Mouse (Mus musculus) MEL (cell line): ENCODE measurements around the gene Agpat1. TPM values are rescaled to one million over a fixed set of nuclear protein-coding genes. Genes with fewer than 3 reads are reported as not detected.

ENCODE experiments used
- DNase-seq: peaks from one replicate; pipeline ENCODE4 v3.0.0; 2011; ENCODE audit warnings: low read depth, low spot score
- H3K27ac ChIP-seq: 2 replicates; pipeline ENCODE4 v1.5.1; 2012; ENCODE audit warnings: low read depth, mild to moderate bottlenecking, control low read depth, low read length, moderate library complexity; ENCODE audit not compliant: control insufficient read depth
- H3K27me3 ChIP-seq, 2 experiments: fragments of 150-350 bp in 1 of 2; sonication (generic) in 1 of 2; 2 replicates each; pipeline ENCODE4 v1.6.1; 2012; ENCODE audit warnings: low read length in 2 of 2, mild to moderate bottlenecking in 2 of 2, improper control_type of control experiment in 1 of 2, moderate library complexity in 1 of 2; ENCODE audit not compliant: insufficient read depth in 2 of 2, control insufficient read depth in 1 of 2
- H3K36me3 ChIP-seq, 2 experiments: 2 replicates each; pipeline ENCODE4 v1.6.1; 2012 to 2014; ENCODE audit warnings: low read length in 2 of 2, improper control_type of control experiment in 1 of 2, inconsistent platforms in 1 of 2, mild to moderate bottlenecking in 1 of 2; ENCODE audit not compliant: insufficient read depth in 2 of 2, control insufficient read depth in 1 of 2
- H3K4me1 ChIP-seq, 2 experiments: fragments of 150-350 bp in 1 of 2; sonication (generic) in 1 of 2; 2 replicates each; pipeline ENCODE4 v1.6.1; 2012; ENCODE audit warnings: low read length in 2 of 2, improper control_type of control experiment in 1 of 2, mild to moderate bottlenecking in 1 of 2; ENCODE audit not compliant: insufficient read depth in 2 of 2, control insufficient read depth in 1 of 2
- H3K4me3 ChIP-seq, 2 experiments: fragments of 150-350 bp in 1 of 2; sonication (generic) in 1 of 2; 2 replicates each; pipeline ENCODE4 v1.5.1; 2012; ENCODE audit warnings: low read depth in 2 of 2, low read length in 2 of 2, mild to moderate bottlenecking in 2 of 2, moderate library complexity in 2 of 2, control low read depth in 1 of 2, improper control_type of control experiment in 1 of 2; ENCODE audit not compliant: control insufficient read depth in 1 of 2, insufficient read depth in 1 of 2
- H3K79me2 ChIP-seq: 2 replicates; pipeline ENCODE4 v1.6.1; 2012; ENCODE audit warnings: mild to moderate bottlenecking, low read length, moderate library complexity; ENCODE audit not compliant: control insufficient read depth, poor library complexity, insufficient read depth
- H3K9ac ChIP-seq: 2 replicates; pipeline ENCODE4 v1.6.1; 2012; ENCODE audit warnings: low read depth, mild to moderate bottlenecking, control low read depth, low read length, moderate library complexity; ENCODE audit not compliant: control insufficient read depth, poor library complexity, severe bottlenecking
- H3K9me3 ChIP-seq: fragments of 150-350 bp; sonication (generic); replicated peaks from 2 replicates; pipeline ENCODE4 v1.6.1; 2012; ENCODE audit warnings: mild to moderate bottlenecking, low read length, improper control_type of control experiment, moderate library complexity; ENCODE audit not compliant: insufficient read depth
- BHLHE40 ChIP-seq: IDR thresholded peaks from 2 replicates; pipeline ENCODE4 v1.6.1; 2012; ENCODE audit warnings: low read depth, mild to moderate bottlenecking, inconsistent platforms, low read length, improper control_type of control experiment, borderline replicate concordance
- CTCF ChIP-seq, 3 experiments: IDR thresholded peaks in 2 of 3; conservative IDR thresholded peaks in 1 of 3; 2 replicates each; pipeline ENCODE4 v1.5.1; 2011 to 2012; ENCODE audit warnings: low read length in 3 of 3, low read depth in 2 of 3, mild to moderate bottlenecking in 2 of 3, improper control_type of control experiment in 1 of 3, inconsistent platforms in 1 of 3, mixed read lengths in 1 of 3, moderate library complexity in 1 of 3; ENCODE audit not compliant: control insufficient read depth in 1 of 3, insufficient read depth in 1 of 3, poor library complexity in 1 of 3, severe bottlenecking in 1 of 3
- E2F4 ChIP-seq: IDR thresholded peaks from 2 replicates; pipeline ENCODE4 v1.6.1; 2011; ENCODE audit warnings: low read depth, low read length, improper control_type of control experiment, borderline replicate concordance
- ELF1 ChIP-seq: IDR thresholded peaks from 2 replicates; pipeline ENCODE4 v1.6.1; 2014; ENCODE audit warnings: low read depth, mild to moderate bottlenecking, inconsistent platforms, low read length, improper control_type of control experiment, moderate library complexity
- EP300 ChIP-seq, 2 experiments: IDR thresholded peaks; 2 replicates each; pipeline ENCODE4 v1.6.1; 2011; ENCODE audit warnings: improper control_type of control experiment in 2 of 2, low read length in 2 of 2, low read depth in 1 of 2, mild to moderate bottlenecking in 1 of 2
- ETS1 ChIP-seq: IDR thresholded peaks from 2 replicates; pipeline ENCODE4 v1.6.1; 2012; ENCODE audit warnings: low read depth, mild to moderate bottlenecking, inconsistent platforms, low read length, improper control_type of control experiment, moderate library complexity
- HCFC1 ChIP-seq: IDR thresholded peaks from 2 replicates; pipeline ENCODE4 v1.6.1; 2012; ENCODE audit warnings: low read depth, mild to moderate bottlenecking, inconsistent platforms, low read length, improper control_type of control experiment, moderate library complexity
- JUND ChIP-seq: IDR thresholded peaks from 2 replicates; pipeline ENCODE4 v1.6.1; 2011; ENCODE audit warnings: low read depth, mild to moderate bottlenecking, improper control_type of control experiment, low read length
- MAZ ChIP-seq: IDR thresholded peaks from 2 replicates; pipeline ENCODE4 v1.6.1; 2012; ENCODE audit warnings: low read depth, mild to moderate bottlenecking, inconsistent platforms, low read length, improper control_type of control experiment
- NELFE ChIP-seq: IDR thresholded peaks from 2 replicates; pipeline ENCODE4 v1.6.1; 2011; ENCODE audit warnings: low read depth, low read length, improper control_type of control experiment
- POLR2A ChIP-seq, 2 experiments: IDR thresholded peaks; 2 replicates each; pipeline ENCODE4 v1.6.1; 2011 to 2012; ENCODE audit warnings: low read length in 2 of 2, mild to moderate bottlenecking in 2 of 2, control low read depth in 1 of 2, improper control_type of control experiment in 1 of 2, low read depth in 1 of 2, moderate library complexity in 1 of 2; ENCODE audit not compliant: control insufficient read depth in 1 of 2, insufficient read depth in 1 of 2, poor library complexity in 1 of 2
- POLR2AphosphoS2 ChIP-seq: IDR thresholded peaks from 2 replicates; pipeline ENCODE4 v1.6.1; 2011; ENCODE audit warnings: low read length, improper control_type of control experiment
- POLR2AphosphoS5 ChIP-seq: IDR thresholded peaks from 2 replicates; pipeline ENCODE4 v1.6.1; 2012; ENCODE audit warnings: low read depth, borderline replicate concordance, mild to moderate bottlenecking, inconsistent platforms, low read length, moderate library complexity, mixed read lengths
- RAD21 ChIP-seq: IDR thresholded peaks from 2 replicates; pipeline ENCODE4 v1.6.1; 2011; ENCODE audit warnings: mild to moderate bottlenecking, low read depth, low read length, improper control_type of control experiment
- SMC3 ChIP-seq: IDR thresholded peaks from 2 replicates; pipeline ENCODE4 v1.6.1; 2011; ENCODE audit warnings: low read depth, low read length, improper control_type of control experiment
- TAL1 ChIP-seq: IDR thresholded peaks from 2 replicates; pipeline ENCODE4 v1.6.1; 2012; ENCODE audit warnings: mild to moderate bottlenecking, inconsistent platforms, low read length, moderate library complexity, mixed read lengths
- TBP ChIP-seq: IDR thresholded peaks from 2 replicates; pipeline ENCODE4 v1.8.0; 2011; ENCODE audit warnings: low read depth, low read length, improper control_type of control experiment
- TCF12 ChIP-seq: IDR thresholded peaks from 2 replicates; pipeline ENCODE4 v1.6.1; 2014; ENCODE audit warnings: low read depth, mild to moderate bottlenecking, inconsistent platforms, low read length, improper control_type of control experiment, moderate library complexity
- UBTF ChIP-seq: IDR thresholded peaks from 2 replicates; pipeline ENCODE4 v1.6.1; 2012; ENCODE audit warnings: low read depth, mild to moderate bottlenecking, inconsistent platforms, low read length, improper control_type of control experiment, moderate library complexity, borderline replicate concordance; ENCODE audit not compliant: insufficient read depth
- USF1 ChIP-seq: IDR thresholded peaks from 2 replicates; pipeline ENCODE4 v1.6.1; 2014; ENCODE audit warnings: low read depth, mild to moderate bottlenecking, inconsistent platforms, low read length, improper control_type of control experiment, moderate library complexity
- ZC3H11A ChIP-seq: IDR thresholded peaks from 2 replicates; pipeline ENCODE4 v1.6.1; 2012; ENCODE audit warnings: low read depth, mild to moderate bottlenecking, inconsistent platforms, low read length, improper control_type of control experiment
- ZKSCAN1 ChIP-seq: IDR thresholded peaks from 2 replicates; pipeline ENCODE4 v1.6.1; 2012; ENCODE audit warnings: low read depth, mild to moderate bottlenecking, inconsistent platforms, low read length, improper control_type of control experiment, moderate library complexity
- ZMIZ1 ChIP-seq: IDR thresholded peaks from 2 replicates; pipeline ENCODE4 v1.6.1; 2012; ENCODE audit warnings: low read depth, mild to moderate bottlenecking, inconsistent platforms, low read length, improper control_type of control experiment, moderate library complexity
- polyA plus RNA-seq, 2 experiments: library from polyadenylated mRNA; stranded (reverse) in 1 of 2; unstranded in 1 of 2; fragments of >175 nt in 1 of 2; fragments of >200 nt in 1 of 2; gene quantifications; 2 replicates each; pipeline versions ENCODE4 v1.2.1 to v1.2.4; 2012; ENCODE audit warnings: low replicate concordance in 2 of 2, low read depth in 1 of 2; ENCODE audit not compliant: insufficient read length in 2 of 2, insufficient read depth in 1 of 2, missing spikeins in 1 of 2
- total RNA-seq: library from RNA; depleted of rRNA; stranded (reverse); fragments of 300-350 nt; gene quantifications from 2 replicates; pipeline ENCODE4 v1.2.3, GENCODE M21; 2012; rRNA removed

Agpat1 gene
- total RNA-seq: 81.5 and 85.2 TPM in 2 replicates
- 100 to 1,000 TPM in 1 of 2 experiments, not detected in 1; 153 TPM for polyA plus RNA-seq

- H3K4me1 ChIP-seq: peaks cover 6 to 26% of the 10 kb centered on the region in 2 experiments; a peak in 3 of 4 replicates
- DNase-seq: peak; percentile 99
- H3K9ac ChIP-seq: peak within 1 kb of the TSS; percentile 98
- TF ChIP-seq ZKSCAN1: no peak
- peak; percentile 36; the same call in 1 of the 2 replicates for TF ChIP-seq ETS1
- peak; percentile 56; the same call in 1 of the 2 replicates for TF ChIP-seq MAZ
- peak; percentile 95 for TF ChIP-seq NELFE
- no peak for TF ChIP-seq TAL1
- TF ChIP-seq TCF12: peak; percentile 75
- peak; percentile 85; the same call in 1 of the 2 replicates for TF ChIP-seq POLR2AphosphoS2
- TF ChIP-seq TBP: peak; percentile 68
- TF ChIP-seq JUND: no peak
- TF ChIP-seq E2F4: no peak
- TF ChIP-seq ZMIZ1: peak; percentile 83
- TF ChIP-seq HCFC1: peak; percentile 72
- TF ChIP-seq ELF1: peak; percentile 21; the same call in 1 of the 2 replicates
- TF ChIP-seq POLR2AphosphoS5: 0 out of 2 replicates have a peak, but pooled peaks have one; percentile 10
- no peak for TF ChIP-seq UBTF
- no peak for TF ChIP-seq BHLHE40
- TF ChIP-seq POLR2A (IDR thresholded peaks at IDR 0.05; ENCODE audit: control insufficient read depth in 1 of 2, insufficient read depth in 1 of 2, low read depth in 1 of 2, low read length in 2 of 2, poor library complexity in 1 of 2): peak; percentile 91 to 92
- TF ChIP-seq, all 39 proteins: peak for 11
- Histone ChIP-seq H3K27me3 (no peaks in the 10 kb centered on the region), H3K27ac (peak within 1 kb of the TSS; percentile 87), H3K79me2 (peaks cover 51% of the 10 kb centered on the region), H3K4me3 (peak within 1 kb of the TSS; percentile 95 to 99), H3K36me3 (peaks cover 0 to 10% of the 10 kb centered on the region in 2 experiments; a peak in 2 of 4 replicates), H3K9me3 (no peaks in the 10 kb centered on the region)
These were observed at the start of gene Agpat1 for GRCm38 (mm10) chr17:34604061-34604508. Agpat1 (plus strand) TSS chr17:34604262.

DNA sequence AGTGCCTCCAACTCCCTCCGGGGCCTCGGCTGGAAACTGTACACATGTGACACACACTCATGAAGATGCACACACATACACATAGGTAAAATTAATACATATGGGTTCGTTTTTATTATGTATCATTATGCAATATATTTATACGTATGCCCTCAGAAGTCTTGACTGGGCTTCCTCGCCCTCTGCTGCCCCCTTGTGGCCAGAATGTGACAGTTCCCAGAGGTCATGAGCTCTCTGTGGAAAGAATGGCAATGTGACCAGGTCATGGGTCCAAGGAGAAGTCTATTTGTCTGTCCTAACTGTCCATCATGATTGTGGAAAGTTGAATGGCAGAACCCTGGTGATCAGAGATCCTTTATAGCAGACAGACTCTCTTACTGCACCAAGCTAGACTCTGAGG is 48.6 kb upstream of the Agpat1 start:
- Histone ChIP-seq H3K9ac (no peak overlapping the region), H3K36me3 (peaks cover 0 to 4% of the 10 kb centered on the region in 2 experiments; a peak in 2 of 4 replicates), H3K27ac (no peak overlapping the region), H3K79me2 (no peaks in the 10 kb centered on the region), H3K9me3 (no peaks in the 10 kb centered on the region), H3K27me3 (no peaks in the 10 kb centered on the region; a peak in 2 of 4 replicates), H3K4me1 (peaks cover 3 to 7% of the 10 kb centered on the region in 2 experiments), H3K4me3 (no peak overlapping the region)
- DNase-seq: peak; percentile 75
- TF ChIP-seq POLR2A (IDR thresholded peaks at IDR 0.05; ENCODE audit: control insufficient read depth in 1 of 2, insufficient read depth in 1 of 2, low read depth in 1 of 2, low read length in 2 of 2, poor library complexity in 1 of 2): no peak
- peak; percentile 74 for TF ChIP-seq RAD21
- peak; percentile 60 for TF ChIP-seq ZC3H11A
- no peak for TF ChIP-seq ELF1
- peak; percentile 88 to 91 (median 89) for TF ChIP-seq CTCF (IDR thresholded peaks at IDR 0.05 in 2 of 3, conservative IDR thresholded peaks at IDR 0.05 in 1 of 3; ENCODE audit: control insufficient read depth in 1 of 3, insufficient read depth in 1 of 3, low read depth in 2 of 3, low read length in 3 of 3, poor library complexity in 1 of 3, severe bottlenecking in 1 of 3)
- TF ChIP-seq EP300 (IDR thresholded peaks at IDR 0.05; ENCODE audit: low read depth in 1 of 2, low read length in 2 of 2): no peak
- TF ChIP-seq SMC3: peak; percentile 82
- TF ChIP-seq USF1: 0 out of 2 replicates have a peak, but pooled peaks have one; percentile 10
